Mouse (Mus musculus) macrophage (primary cell): ENCODE data around the gene Sfn. TPM values are rescaled to one million over a fixed set of nuclear protein-coding genes. Genes with fewer than 3 reads are reported as not detected.

Source experiments
- H3K27ac ChIP-seq: fragments of 350-480 bp; formaldehyde crosslinking; 2 replicates; pipeline ENCODE4 v1.9.0; 2021
- H3K36me3 ChIP-seq: fragments of 350-480 bp; formaldehyde crosslinking; 2 replicates; pipeline ENCODE4 v1.9.0; 2021; ENCODE audit errors: inconsistent target
- H3K4me3 ChIP-seq: fragments of 350-480 bp; formaldehyde crosslinking; 2 replicates; pipeline ENCODE4 v1.9.0; 2021; ENCODE audit errors: inconsistent target
- H3K79me2 ChIP-seq: fragments of 350-480 bp; formaldehyde crosslinking; 2 replicates; pipeline ENCODE4 v1.9.0; 2021; ENCODE audit errors: inconsistent target
- WGBS: methylation state at CpG from one replicate; pipeline ENCODE4 v1.1.7; 2026; ENCODE audit warnings: inconsistent platforms; ENCODE audit not compliant: missing documents; 5-methylcytosine and 5-hydroxymethylcytosine counted together
- polyA plus RNA-seq: library from polyadenylated mRNA; stranded (reverse); fragments of 250-400 nt; gene quantifications from 3 replicates; pipeline ENCODE4 v1.2.4, GENCODE M21; 2018; ENCODE audit warnings: inconsistent platforms

Sfn gene
- polyA plus RNA-seq, 1 experiment from 2014 or later: 3.0 TPM

- WGBS: 66% methylated on average over 6 of the region's 6 CpGs
- H3K79me2 ChIP-seq: peaks cover 7% of the 10 kb centered on the region; the same call in 1 of the 2 replicates
- peaks cover 49% of the 10 kb centered on the region for H3K36me3 ChIP-seq
- H3K4me3 ChIP-seq: peak overlapping the region; percentile 54
- H3K27ac ChIP-seq: peak overlapping the region; percentile 52
Measured at GRCm38 (mm10) chr4:133583690-133584058, 18.3 kb downstream of the Sfn start.

- Histone ChIP-seq H3K4me3 (no peak overlapping the region), H3K36me3 (peaks cover 52% of the 10 kb centered on the region), H3K27ac (no peak overlapping the region), H3K79me2 (peaks cover 35% of the 10 kb centered on the region)
- 97% methylated on average over 12 of the region's 12 CpGs for WGBS
Measured at GRCm38 (mm10) chr4:133577983-133578382, 24.0 kb downstream of the Sfn start.

GRCm38 (mm10) chr4:133574843-133575202 is 27.1 kb downstream of the Sfn start:
- H3K4me3 ChIP-seq: peak overlapping the region; percentile 64
- WGBS: 2% methylated on average over 34 of the region's 41 CpGs
- H3K27ac ChIP-seq: peak overlapping the region; percentile 22

GRCm38 (mm10) chr4:133574070-133574842 is 27.7 kb downstream of the Sfn start, which contains the start of gene Gpatch3:
Gpatch3 (plus strand) TSS chr4:133574745.
- peaks cover 17% of the 10 kb centered on the region for H3K36me3 ChIP-seq
- peak within 1 kb of the TSS; percentile 22 for H3K27ac ChIP-seq
- peaks cover 35% of the 10 kb centered on the region for H3K79me2 ChIP-seq
- H3K4me3 ChIP-seq: peak within 1 kb of the TSS; percentile 64
- 8% methylated on average over 44 of the region's 44 CpGs for WGBS

More at GRCm38 (mm10) chr4:133574843-133575202, 27.1 kb downstream of the Sfn start:
- H3K79me2 ChIP-seq: peaks cover 35% of the 10 kb centered on the region
- H3K36me3 ChIP-seq: peaks cover 22% of the 10 kb centered on the region

- Histone ChIP-seq H3K36me3 (no peaks in the 10 kb centered on the region), H3K27ac (no peak overlapping the region), H3K79me2 (peaks cover 2% of the 10 kb centered on the region), H3K4me3 (no peak overlapping the region)
- WGBS: 57% methylated on average over 10 of the region's 10 CpGs
Measured at GRCm38 (mm10) chr4:133570066-133570466, 31.9 kb downstream of the Sfn start.

GRCm38 (mm10) chr4:133569291-133570065 is 32.5 kb downstream of the Sfn start:
- Histone ChIP-seq H3K79me2 (no peaks in the 10 kb centered on the region), H3K27ac (no peak overlapping the region), H3K36me3 (no peaks in the 10 kb centered on the region), H3K4me3 (no peak overlapping the region)
- WGBS: 92% methylated on average over 10 of the region's 10 CpGs

GRCm38 (mm10) chr4:133567251-133567650 is 34.7 kb downstream of the Sfn start:
- Histone ChIP-seq H3K27ac (no peak overlapping the region), H3K36me3 (no peaks in the 10 kb centered on the region), H3K4me3 (no peak overlapping the region), H3K79me2 (no peaks in the 10 kb centered on the region)
- 56% methylated on average over 8 of the region's 8 CpGs for WGBS

GRCm38 (mm10) chr4:133563123-133563571 is 38.8 kb downstream of the Sfn start:
- 24% methylated on average over 11 of the region's 11 CpGs for WGBS
- Histone ChIP-seq H3K4me3 (no peak overlapping the region), H3K79me2 (no peaks in the 10 kb centered on the region), H3K27ac (no peak overlapping the region), H3K36me3 (no peaks in the 10 kb centered on the region)

- no peaks in the 10 kb centered on the region for H3K79me2 ChIP-seq
- no peaks in the 10 kb centered on the region for H3K36me3 ChIP-seq
- no peak overlapping the region for H3K4me3 ChIP-seq
- 96% methylated on average over 4 of the region's 4 CpGs for WGBS
- H3K27ac ChIP-seq: no peak overlapping the region
Measured at GRCm38 (mm10) chr4:133561622-133562021, 40.3 kb downstream of the Sfn start.

GRCm38 (mm10) chr4:133559846-133560245 is 42.1 kb downstream of the Sfn start:
- WGBS: 91% methylated on average over 4 of the region's 4 CpGs
- Histone ChIP-seq H3K79me2 (no peaks in the 10 kb centered on the region), H3K36me3 (no peaks in the 10 kb centered on the region), H3K4me3 (no peak overlapping the region), H3K27ac (no peak overlapping the region)

- Histone ChIP-seq H3K36me3 (no peaks in the 10 kb centered on the region), H3K4me3 (no peak overlapping the region), H3K27ac (no peak overlapping the region), H3K79me2 (no peaks in the 10 kb centered on the region)
- WGBS: 95% methylated on average over 10 of the region's 10 CpGs
Measured at GRCm38 (mm10) chr4:133557041-133557717, 44.8 kb downstream of the Sfn start.

GRCm38 (mm10) chr4:133553448-133554330 is 48.3 kb downstream of the Sfn start:
- WGBS: 35% methylated on average over 19 of the region's 19 CpGs
- no peaks in the 10 kb centered on the region for H3K36me3 ChIP-seq
- no peak overlapping the region for H3K27ac ChIP-seq
- H3K4me3 ChIP-seq: no peak overlapping the region
- H3K79me2 ChIP-seq: no peaks in the 10 kb centered on the region

GRCm38 (mm10) chr4:133552768-133553447 is 49.1 kb downstream of the Sfn start, which contains the start of gene Nr0b2:
Nr0b2 (plus strand) TSS chr4:133553376.
- 53% methylated on average over 10 of the region's 10 CpGs for WGBS
- H3K4me3 ChIP-seq: no peak within 1 kb of the TSS
- H3K36me3 ChIP-seq: no peaks in the 10 kb centered on the region
- H3K79me2 ChIP-seq: no peaks in the 10 kb centered on the region
- H3K27ac ChIP-seq: 0 out of 2 replicates have a peak within 1 kb of the TSS, but pooled peaks have one; percentile 1
